Mouse (Mus musculus) stomach, postnatal 0 days (tissue): ENCODE results near the gene Auts2. TPM values are rescaled to one million over a fixed set of nuclear protein-coding genes. Genes with fewer than 3 reads are reported as not detected.

Source experiments
- ATAC-seq: fragments of 200-750 bp; cut with Nextera tagmentation; 2 replicates; pipeline ENCODE4 v1.8.0; 2017; ENCODE audit not compliant: low FRiP score, low TSS enrichment
- DNase-seq: peaks from one replicate; pipeline ENCODE4 v3.0.0-alpha.2; 2016; ENCODE audit warnings: low spot score
- H3K27ac ChIP-seq: fragments of 300-500 bp; sonication (generic); replicated peaks from 2 replicates; pipeline ENCODE4 v1.5.1; 2014; ENCODE audit warnings: mild to moderate bottlenecking, control low read depth
- H3K27me3 ChIP-seq: fragments of 300-500 bp; sonication (generic); 2 replicates; pipeline ENCODE4 v1.6.1; 2014; ENCODE audit warnings: low read length; ENCODE audit not compliant: control insufficient read depth, insufficient read depth
- H3K36me3 ChIP-seq: fragments of 300-500 bp; sonication (generic); 2 replicates; pipeline ENCODE4 v1.6.1; 2014; ENCODE audit warnings: low read length, mixed read lengths; ENCODE audit not compliant: control insufficient read depth, insufficient read depth
- H3K4me1 ChIP-seq: fragments of 300-500 bp; sonication (generic); replicated peaks from 2 replicates; pipeline ENCODE4 v1.6.1; 2014; ENCODE audit warnings: antibody characterized with exemption; ENCODE audit not compliant: control insufficient read depth, insufficient read depth
- H3K4me2 ChIP-seq: fragments of 300-500 bp; sonication (generic); replicated peaks from 2 replicates; pipeline ENCODE4 v1.6.1; 2014; ENCODE audit warnings: low read depth, mild to moderate bottlenecking, control low read depth, moderate library complexity
- H3K4me3 ChIP-seq: fragments of 300-500 bp; sonication (generic); 2 replicates; pipeline ENCODE4 v1.5.1; 2014; ENCODE audit warnings: low read depth, low read length, control low read depth
- H3K9ac ChIP-seq: fragments of 300-500 bp; sonication (generic); 2 replicates; pipeline ENCODE4 v1.6.1; 2014; ENCODE audit warnings: mild to moderate bottlenecking, low read length, control low read depth, mixed read lengths
- H3K9me3 ChIP-seq: fragments of 300-500 bp; sonication (generic); 2 replicates; pipeline ENCODE4 v1.6.1; 2016; ENCODE audit warnings: low read length; ENCODE audit not compliant: control insufficient read depth
- CTCF ChIP-seq: IDR thresholded peaks from 2 replicates; pipeline ENCODE4 v1.5.1; 2016; ENCODE audit warnings: antibody characterized with exemption, low read depth, mild to moderate bottlenecking, moderate library complexity
- EP300 ChIP-seq: optimal IDR thresholded peaks from 2 replicates; pipeline ENCODE3; 2016; ENCODE audit warnings: antibody characterized with exemption
- WGBS: fragments of 180-500 bp; shearing (Covaris S2); extraction: QIAGEN DNeasy Blood & Tissue Kit; methylation state at CpG from one replicate; pipeline ENCODE4 v1.1.7; 2014; 5-methylcytosine and 5-hydroxymethylcytosine counted together
- polyA plus RNA-seq: library from polyadenylated mRNA; unstranded; fragments of >200 nt; fragmentation: Nextera tagmentation; extraction: Ambion mirVana; gene quantifications from 2 replicates; pipeline ENCODE4 v1.2.1, GENCODE M21; 2015

The Auts2 gene
- polyA plus RNA-seq, 1 experiment from 2014 or later: 7.3 TPM

DNA sequence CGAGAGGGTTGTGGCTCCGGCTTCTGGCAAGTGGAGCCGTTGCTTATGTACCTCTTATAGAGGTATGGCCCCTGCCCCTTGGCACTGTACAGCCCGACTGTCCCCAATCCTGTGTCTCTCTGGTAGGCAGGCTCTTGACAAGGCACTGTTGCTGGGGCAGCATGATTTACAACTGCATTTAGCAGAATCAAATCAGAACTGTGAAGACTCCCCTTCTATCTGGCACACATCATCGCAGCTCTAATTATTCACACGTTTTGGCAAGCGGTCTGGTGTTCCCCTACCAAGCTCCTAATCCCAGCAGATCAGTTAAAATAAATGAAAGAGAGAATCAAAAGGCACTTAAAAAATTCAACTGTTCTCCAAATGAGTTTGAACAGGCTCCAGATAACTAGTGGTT is 835.7 kb downstream of the Auts2 start:
- no peaks in the 10 kb centered on the region for H3K4me1 ChIP-seq
- H3K27ac ChIP-seq: no peak overlapping the region
- H3K9me3 ChIP-seq: no peaks in the 10 kb centered on the region
- no peak for DNase-seq
- no peaks in the 10 kb centered on the region for H3K36me3 ChIP-seq
- H3K9ac ChIP-seq: no peak overlapping the region
- TF ChIP-seq EP300 (no peak), CTCF (no peak)
- no peak overlapping the region for H3K4me2 ChIP-seq
- no peaks in the 10 kb centered on the region for H3K27me3 ChIP-seq
- ATAC-seq: no peak
- no peak overlapping the region for H3K4me3 ChIP-seq
- 59% methylated on average over 7 of the region's 7 CpGs for WGBS

DNA sequence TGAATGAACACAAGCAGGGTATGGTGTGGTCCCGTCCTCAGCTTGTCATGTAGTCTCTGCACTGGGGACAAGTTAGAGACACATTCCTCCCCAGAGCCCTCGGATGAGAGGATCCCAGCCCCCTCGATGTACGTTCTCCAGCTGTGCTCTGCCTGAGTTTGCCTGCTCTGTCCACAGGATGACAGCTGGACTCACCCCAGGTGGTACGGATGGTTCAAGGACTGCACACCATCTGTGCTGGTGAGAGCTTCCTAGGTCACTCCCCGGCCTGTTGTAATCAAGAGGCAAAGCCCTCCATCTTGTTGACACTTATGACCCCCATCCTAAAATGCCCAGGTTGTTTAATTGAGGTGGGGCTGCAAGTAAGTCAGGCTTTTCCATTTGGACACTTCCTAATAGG is 839.4 kb downstream of the Auts2 start:
- no peak overlapping the region for H3K4me3 ChIP-seq
- no peaks in the 10 kb centered on the region for H3K4me1 ChIP-seq
- TF ChIP-seq EP300: no peak
- no peak for TF ChIP-seq CTCF
- H3K27ac ChIP-seq: no peak overlapping the region
- ATAC-seq (no peak), DNase-seq (no peak)
- H3K4me2 ChIP-seq: no peak overlapping the region
- no peak overlapping the region for H3K9ac ChIP-seq
- no peaks in the 10 kb centered on the region for H3K9me3 ChIP-seq
- H3K36me3 ChIP-seq: no peaks in the 10 kb centered on the region
- 54% methylated on average over 6 of the region's 6 CpGs for WGBS
- H3K27me3 ChIP-seq: no peaks in the 10 kb centered on the region

DNA sequence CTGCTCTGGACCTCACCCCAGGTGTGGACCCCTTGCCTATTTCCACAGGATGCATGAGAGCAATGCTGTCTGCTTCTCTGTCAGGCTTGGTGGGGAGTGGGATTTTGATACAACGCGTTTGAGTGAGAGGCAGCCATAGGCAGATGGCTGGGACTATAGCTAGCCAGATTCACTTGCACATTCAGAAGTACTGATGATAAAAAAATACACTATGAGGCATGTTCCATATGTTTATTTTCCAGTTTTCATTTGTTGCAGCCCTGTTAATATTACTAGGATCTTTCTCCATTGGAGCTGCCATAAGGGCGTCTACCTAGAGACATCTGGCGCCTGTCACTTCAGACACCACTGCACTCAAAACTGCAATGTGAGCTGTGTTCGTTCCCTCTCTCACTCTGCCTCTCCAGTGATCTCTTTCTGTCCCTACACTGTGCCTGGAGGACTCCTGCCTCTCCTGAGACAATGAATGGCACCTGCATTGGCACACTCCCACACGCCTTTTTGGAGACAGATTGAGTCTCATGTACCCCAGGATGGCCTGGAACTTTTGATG is 840.2 kb downstream of the Auts2 start:
- Histone ChIP-seq H3K9me3 (no peaks in the 10 kb centered on the region), H3K4me3 (no peak overlapping the region), H3K27me3 (no peaks in the 10 kb centered on the region), H3K4me2 (no peak overlapping the region), H3K9ac (no peak overlapping the region), H3K4me1 (no peaks in the 10 kb centered on the region), H3K36me3 (no peaks in the 10 kb centered on the region), H3K27ac (no peak overlapping the region)
- DNase-seq (no peak), ATAC-seq (no peak)
- TF ChIP-seq CTCF (no peak), EP300 (no peak)
- WGBS: 78% methylated on average over 6 of the region's 6 CpGs

DNA sequence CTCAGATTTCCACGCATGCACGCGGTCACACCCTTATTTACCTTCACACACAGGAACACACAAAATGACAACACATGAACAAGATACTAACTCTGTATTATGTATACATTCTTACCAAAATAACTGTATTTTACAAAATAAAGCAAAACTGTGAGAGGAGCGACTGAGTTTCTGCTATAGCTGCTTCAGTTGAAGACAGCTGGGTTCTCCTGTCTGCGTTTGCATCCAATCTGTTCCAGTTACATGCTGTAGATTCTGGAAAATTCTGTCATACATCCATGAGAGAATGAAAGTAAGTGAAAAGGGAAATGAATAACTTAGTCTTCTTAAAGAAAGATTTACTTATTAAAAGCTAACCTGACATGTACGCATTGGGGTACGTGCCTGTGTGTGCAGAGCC is 844.2 kb downstream of the Auts2 start:
- ATAC-seq (no peak), DNase-seq (no peak)
- no peak overlapping the region for H3K27ac ChIP-seq
- H3K9ac ChIP-seq: no peak overlapping the region
- H3K4me2 ChIP-seq: no peak overlapping the region
- H3K9me3 ChIP-seq: no peaks in the 10 kb centered on the region
- no peaks in the 10 kb centered on the region for H3K36me3 ChIP-seq
- H3K4me1 ChIP-seq: no peaks in the 10 kb centered on the region
- TF ChIP-seq CTCF (no peak), EP300 (no peak)
- H3K27me3 ChIP-seq: no peaks in the 10 kb centered on the region
- WGBS: 91% methylated on average over 7 of the region's 7 CpGs
- no peak overlapping the region for H3K4me3 ChIP-seq

DNA sequence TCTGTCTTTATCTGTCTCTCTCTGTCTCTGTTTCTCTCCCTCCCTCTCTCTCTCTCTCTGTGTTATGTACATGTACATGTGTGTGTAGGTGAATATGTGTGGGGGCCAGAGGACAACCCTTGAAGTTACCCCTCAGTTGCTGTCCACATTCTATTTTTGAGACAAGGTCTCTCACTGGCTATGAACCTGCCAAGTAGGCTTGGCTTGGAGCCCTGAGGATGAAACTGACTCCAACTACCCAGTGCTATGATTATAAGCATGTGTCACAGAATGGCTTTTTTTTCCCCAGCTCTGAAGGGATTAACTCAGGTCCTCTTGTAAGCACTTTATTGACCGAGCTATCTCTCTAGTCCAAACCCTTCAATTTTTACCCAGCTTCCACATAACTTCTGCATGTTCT is 852.4 kb downstream of the Auts2 start:
- H3K9me3 ChIP-seq: no peaks in the 10 kb centered on the region
- no peaks in the 10 kb centered on the region for H3K36me3 ChIP-seq
- H3K4me3 ChIP-seq: no peak overlapping the region
- no peak overlapping the region for H3K9ac ChIP-seq
- no peak overlapping the region for H3K4me2 ChIP-seq
- TF ChIP-seq CTCF (no peak), EP300 (no peak)
- WGBS: 62% methylated on average over 1 of the region's 1 CpGs
- H3K4me1 ChIP-seq: no peaks in the 10 kb centered on the region
- DNase-seq (no peak), ATAC-seq (no peak)
- H3K27me3 ChIP-seq: no peaks in the 10 kb centered on the region
- no peak overlapping the region for H3K27ac ChIP-seq

DNA sequence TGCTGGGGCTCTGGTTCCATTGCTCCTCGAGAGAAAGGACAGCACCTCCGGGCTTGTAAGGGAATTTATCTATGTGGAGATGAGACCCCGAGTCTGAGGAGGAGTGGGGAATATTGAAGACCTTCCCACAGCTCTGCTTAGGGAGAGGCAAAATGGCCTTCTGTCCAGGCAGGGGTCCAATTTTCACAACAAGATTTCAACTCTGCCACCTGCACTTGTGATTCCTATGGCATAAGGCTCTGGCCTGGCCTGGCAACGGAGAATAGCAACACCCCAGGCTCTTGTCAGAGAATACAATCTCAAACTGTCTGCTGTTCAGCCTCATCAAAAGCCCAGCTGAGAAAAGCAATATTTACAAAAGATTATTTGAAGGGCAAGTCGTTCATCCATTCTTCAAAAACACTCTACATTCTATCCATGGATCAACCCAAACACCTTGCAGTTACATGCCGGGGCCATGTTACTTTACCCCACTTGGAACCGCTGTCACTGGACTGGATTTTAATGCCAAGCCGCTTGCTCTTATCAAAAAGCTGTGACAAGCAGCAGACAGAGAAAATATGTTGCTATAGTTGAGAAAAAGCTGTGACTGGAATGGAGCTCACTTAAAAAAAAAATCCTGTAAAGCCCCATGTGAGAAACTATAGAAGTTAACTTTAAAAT is 856.1 kb downstream of the Auts2 start:
- Histone ChIP-seq H3K27me3 (no peaks in the 10 kb centered on the region), H3K9me3 (no peaks in the 10 kb centered on the region), H3K36me3 (no peaks in the 10 kb centered on the region), H3K4me3 (no peak overlapping the region), H3K4me1 (no peaks in the 10 kb centered on the region), H3K27ac (no peak overlapping the region), H3K9ac (no peak overlapping the region), H3K4me2 (no peak overlapping the region)
- DNase-seq (no peak), ATAC-seq (no peak)
- TF ChIP-seq CTCF (no peak), EP300 (no peak)
- 72% methylated on average over 8 of the region's 8 CpGs for WGBS
